Mouse (Mus musculus) right cerebral cortex, postnatal 14 days (tissue): ENCODE measurements around the gene Cpeb2.
A peak's percentile ranks its signal among the peaks of the same experiment; 100 is the strongest.

ENCODE experiments used
- DNase-seq: peaks from one replicate; pipeline ENCODE4 v3.0.0; 2022

Gene Cpeb2

GRCm38 (mm10) chr5:43328579-43328978 is 95.6 kb downstream of the Cpeb2 start:
- peak; percentile 60 for DNase-seq

DNA sequence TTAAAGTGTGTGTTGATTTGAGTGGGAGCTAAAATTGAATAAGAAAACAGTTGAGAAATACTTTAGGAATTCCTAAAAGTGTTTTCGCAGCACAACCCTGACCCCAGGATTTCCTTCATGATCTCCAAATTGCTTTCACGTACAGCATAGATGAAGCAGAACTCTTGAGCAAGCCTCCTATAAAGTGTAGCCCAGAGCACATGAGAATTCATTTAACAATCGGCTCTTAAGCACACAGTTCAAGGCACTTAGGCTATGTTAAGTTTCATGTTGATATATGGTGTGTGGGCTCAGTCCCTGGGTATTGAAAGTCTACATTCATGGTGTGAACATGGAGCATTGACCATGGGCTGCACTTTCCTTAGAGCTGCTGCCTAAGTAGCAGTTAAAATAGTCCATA is 97.3 kb downstream of the Cpeb2 start:
- no peak for DNase-seq

DNA sequence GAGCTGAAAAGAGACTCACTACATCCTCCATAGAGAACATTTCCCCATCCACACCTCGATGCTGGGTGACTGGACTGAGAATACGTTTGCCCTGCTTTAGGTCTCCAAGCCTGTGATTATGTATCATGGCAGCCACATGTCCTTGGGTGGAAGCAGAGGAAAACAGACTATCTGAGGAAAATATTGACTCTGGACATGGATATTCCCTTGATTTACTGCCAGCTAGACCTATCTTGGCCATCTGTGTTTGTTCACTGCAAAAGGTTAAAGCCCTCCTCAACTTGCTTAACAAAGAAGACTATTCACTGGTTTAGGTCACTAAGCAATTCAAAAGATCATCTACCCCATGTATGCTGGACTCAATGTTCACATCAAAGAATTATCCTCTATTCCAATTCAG is 101.5 kb downstream of the Cpeb2 start:
- DNase-seq = no peak

DNA sequence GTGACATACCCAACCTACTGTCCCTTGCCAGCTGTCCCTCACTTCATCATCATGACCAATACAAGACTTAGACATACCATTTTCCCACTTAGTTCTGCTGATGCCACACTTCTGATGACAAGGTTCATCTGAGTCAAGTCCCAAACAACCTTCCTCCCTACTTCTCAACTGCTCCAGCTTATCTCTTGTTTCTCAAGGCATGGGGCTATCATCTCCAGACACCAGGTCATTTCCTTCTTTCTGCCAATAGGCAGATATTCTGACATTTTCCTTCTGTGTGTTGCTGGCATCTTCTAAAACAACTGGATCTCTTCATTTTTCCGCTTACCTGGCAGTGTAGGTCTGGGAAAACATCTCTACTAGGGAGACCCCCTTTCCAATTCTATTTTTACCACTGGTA is 104.2 kb downstream of the Cpeb2 start:
- no peak for DNase-seq

DNA sequence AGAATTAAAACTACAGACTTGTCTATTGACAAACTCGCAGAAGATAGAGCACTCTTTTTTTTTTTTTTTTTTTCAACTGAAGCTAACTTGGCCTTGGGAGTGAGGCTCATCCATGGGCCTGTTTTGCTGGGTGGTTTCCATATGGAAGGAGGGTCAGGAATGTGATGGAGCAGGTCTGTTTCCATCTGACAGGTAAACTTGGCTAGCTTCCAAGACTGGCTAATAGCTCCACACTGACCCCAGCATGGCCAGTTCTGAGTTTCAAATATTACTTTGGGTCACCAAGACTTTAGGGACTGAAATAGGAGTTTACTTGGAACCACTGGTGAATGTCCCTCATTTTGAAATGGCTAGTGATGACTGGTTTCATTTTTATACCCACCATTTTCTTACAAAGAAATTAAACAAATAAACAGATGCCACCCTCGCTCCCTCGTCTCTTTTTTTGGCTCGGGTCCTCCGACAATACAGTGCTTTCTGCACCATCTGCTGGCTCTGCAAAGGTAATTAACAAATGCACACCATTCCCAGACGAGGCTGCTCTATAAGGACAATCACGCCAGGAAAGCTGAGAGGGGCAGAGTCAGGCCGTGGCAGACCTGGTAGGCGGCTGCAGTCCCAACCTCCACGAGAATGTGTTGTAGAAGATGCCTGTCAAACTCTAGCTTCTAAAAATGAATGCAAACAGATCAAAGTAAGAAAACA is 106.0 kb downstream of the Cpeb2 start:
- DNase-seq = no peak
